Mouse (Mus musculus) T-helper 1 cell (primary cell): Measurements from ENCODE around the gene Cox6b2.

Experiments
- in situ Hi-C: fragments of 300-600 bp; cut with MboI, MseI; formaldehyde crosslinking; loops from one replicate; pipeline ENCODE4 v1.15.1; 2025; ENCODE audit warnings: high pct_unique_total_duplicates

The Cox6b2 gene

DNA sequence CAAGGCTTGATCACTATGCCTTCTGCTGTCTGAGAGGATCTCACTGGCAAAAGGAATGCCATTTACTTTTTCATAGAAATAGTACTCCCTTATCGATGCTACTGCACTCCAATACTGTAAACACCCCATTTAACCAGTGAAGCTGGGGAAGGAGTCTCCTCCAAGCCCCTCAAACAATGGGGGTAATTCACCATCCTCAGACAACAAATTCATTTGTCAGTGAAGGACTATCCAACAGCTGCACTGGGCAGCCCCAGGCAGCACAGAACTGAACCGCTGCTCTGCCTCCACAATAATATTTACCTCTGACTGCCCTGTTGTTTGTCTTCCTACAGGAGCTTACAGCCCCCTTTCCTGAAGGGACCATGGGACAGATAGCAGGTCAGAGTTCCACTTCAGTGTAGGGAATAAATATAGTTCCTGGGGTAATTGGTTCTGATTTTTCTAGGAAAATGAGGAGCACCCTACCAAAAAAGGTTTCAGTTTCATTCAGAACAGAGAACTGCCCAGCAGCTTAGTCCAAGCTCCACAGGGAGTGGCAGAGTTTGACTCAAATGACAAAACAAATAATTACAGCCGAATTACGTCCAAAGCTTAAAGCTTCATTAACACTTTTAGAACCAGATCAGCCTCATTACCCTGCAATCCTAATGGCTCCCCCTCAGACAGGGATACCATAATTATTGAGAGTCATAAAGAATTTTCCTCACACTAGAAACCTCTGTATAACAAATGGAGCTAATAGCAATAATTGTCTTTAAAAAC is 12.2 kb upstream of the Cox6b2 start:
- in situ Hi-C loops, result no loop called here

DNA sequence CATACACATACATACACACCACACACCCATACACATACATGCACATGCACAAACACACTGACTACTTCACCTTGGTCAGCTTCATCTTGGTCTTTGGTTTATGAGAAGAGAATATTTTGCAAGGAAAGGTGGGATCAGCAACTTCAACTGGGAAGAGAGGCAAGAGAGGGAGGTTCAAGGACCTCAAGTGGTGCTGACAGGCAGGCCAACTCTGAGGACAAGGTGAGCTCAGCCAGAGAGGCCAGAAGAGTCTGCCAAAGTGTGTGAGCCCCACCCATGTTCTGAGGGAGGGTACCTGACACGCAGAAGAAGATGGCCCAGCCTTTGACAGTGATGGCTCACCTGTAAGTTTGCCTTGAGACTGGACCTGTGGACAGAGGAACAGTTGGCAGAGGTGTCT is 6.8 kb upstream of the Cox6b2 start:
- in situ Hi-C loops, result no loop called here

DNA sequence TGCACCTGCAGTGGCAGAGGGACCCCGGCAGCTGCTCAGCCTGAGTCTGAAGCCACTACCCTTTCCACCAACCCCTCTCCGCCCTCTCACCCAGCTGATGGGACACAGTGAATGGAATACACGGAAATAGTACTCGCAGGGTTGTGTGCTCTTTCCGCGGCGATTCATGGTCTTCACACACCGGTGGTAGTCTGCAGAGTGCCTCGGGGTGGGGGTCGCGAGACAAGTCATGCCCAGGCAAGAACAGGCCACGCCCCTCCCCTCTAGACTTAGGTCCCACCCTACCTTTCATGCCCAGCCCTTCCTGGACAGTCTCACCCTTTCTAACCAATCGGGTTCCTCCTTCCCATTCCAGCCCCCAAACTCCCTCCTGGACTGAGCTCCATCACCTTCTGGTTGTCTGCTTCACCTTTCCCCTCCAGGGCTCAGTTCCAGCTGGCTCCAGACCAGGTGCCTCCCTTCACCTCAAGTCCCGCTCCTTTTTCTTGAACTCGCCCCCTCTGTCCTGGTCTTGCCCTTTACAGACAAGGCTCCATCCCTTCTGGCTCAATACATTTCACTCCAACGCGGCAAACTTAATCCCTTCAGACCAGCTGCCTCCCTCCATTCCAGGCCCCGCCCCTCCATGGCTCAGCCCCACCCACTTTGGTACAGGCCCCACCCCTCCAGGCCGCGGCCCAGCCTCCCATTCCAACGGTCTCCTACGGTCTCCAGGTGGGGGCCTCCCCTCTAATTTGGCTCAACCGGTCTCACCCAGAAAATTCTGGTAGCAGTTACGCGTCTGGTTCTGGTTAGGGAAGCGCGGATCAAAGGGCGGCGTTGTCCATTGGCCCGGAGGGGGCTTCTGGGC is 698 bp downstream of the Cox6b2 start:
- in situ Hi-C loops, result no loop called here

GRCm38 (mm10) chr7:4749169-4749568 is 3.7 kb downstream of the Cox6b2 start:
- in situ Hi-C loops, result no loop called here

GRCm38 (mm10) chr7:4748321-4748720 is 4.6 kb downstream of the Cox6b2 start:
- in situ Hi-C loops, result no loop called here

DNA sequence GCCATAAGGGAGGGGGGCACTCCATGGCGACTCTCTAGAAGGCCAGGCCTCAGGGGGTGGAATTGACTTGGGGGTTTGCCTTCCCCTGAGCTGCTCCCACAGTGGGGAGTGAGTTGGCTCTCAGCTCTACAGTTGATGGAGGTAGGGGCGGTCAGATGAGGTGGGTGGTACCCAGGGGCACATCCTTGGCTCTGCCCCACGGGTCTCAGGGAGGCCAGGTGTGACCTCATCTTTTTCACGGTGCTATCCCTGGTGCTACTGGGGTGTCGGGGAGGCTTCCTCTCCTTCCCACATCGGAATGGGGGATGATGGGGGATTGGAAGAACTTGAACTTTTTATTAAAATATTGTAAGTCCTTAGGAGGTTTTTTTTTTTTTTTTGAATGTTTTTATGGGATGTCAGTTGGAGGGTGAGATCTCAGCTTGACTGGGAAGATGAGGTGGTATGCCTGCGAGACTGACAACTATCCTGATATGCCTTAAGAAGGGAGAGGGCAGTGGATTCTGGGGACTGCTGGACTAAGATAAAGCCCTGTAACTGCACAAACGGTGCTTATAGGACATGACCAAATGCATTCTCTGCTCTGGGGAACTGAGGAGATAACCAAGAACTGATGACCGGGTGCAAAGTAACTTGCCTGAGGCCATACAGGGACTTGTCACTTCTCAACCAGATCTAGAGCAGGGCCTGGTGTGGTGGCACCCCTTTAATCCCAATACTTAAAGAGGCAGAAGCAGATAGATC is 5.6 kb downstream of the Cox6b2 start:
- in situ Hi-C loops, result no loop called here

DNA sequence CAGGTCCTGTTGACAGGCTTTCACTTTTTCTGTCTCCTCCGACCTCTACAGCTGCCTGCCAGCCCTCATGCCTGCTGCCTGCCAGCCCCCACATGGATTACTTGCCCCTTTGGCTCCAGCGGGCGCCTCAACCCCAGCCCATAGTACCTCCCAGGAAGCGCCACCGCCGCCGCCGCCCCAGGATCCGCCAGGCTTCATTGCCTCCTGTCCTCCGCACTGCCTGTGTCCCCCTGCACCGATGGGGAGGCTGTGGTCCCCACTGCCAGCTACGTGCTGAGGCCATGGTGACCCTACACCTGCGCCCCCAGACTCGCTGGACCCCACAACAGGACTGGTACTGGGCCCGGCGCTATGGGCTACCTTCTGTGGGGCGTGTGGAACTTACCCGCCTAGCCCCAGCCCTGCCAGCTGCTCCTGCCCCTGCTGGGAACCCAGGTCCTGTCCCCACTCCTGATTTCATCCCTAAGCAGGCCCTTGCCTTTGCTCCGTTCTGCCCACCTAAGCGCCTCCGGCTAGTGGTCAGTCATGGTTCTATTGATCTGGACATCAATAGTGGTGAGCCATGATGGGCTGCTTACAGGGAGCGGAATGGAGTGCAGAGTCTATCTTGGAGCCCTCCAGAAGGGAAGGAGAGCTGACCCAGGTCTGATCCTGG is 6.4 kb downstream of the Cox6b2 start:
- in situ Hi-C loops, result no loop called here

DNA sequence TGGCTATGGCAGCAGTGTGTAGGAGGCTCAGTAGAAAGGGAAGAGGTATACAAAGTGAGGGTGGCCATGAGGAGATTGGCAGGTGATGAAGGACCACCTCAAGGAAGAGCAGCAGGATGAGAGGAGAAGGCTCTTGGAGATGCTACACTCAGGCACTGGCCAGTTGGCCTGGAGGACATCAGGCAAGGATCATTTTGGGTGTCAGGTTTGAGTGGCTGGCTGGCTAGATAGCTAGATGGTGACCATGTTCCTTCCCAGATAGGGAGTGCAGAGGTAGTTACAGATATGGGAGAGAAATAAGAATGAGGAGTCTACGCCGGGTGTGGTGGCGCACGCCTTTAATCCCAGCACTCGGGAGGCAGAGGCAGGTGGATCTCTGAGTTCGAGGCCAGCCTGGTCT is 8.0 kb downstream of the Cox6b2 start:
- in situ Hi-C loops, result loop anchor here (5.0 kb wide), 1 partner anchor 42 kb away; the partner anchor contains the start of gene Tmem238

DNA sequence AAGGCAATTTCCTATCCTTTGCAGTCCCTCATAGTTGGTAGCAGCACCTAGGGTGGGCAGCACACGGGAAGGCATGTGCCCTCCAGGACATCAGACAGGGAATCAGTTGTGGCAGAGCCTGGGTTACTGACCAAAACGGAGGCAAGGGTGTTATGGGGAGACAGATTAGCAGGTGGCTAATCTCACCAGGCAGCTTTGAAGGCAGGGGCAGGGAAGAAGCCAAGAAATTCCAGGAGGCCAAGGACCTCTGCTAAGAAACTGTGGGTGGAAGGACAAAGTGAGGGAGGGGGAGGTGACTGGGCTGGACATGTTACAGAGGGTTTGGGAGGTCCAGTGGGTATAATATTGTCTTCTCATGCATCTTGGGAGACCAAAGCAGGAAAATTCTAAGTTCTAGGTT is 9.5 kb downstream of the Cox6b2 start:
- in situ Hi-C loops, result loop anchor here (5.0 kb wide), 1 partner anchor 44 kb away; the partner anchor contains the start of gene Tmem238

DNA sequence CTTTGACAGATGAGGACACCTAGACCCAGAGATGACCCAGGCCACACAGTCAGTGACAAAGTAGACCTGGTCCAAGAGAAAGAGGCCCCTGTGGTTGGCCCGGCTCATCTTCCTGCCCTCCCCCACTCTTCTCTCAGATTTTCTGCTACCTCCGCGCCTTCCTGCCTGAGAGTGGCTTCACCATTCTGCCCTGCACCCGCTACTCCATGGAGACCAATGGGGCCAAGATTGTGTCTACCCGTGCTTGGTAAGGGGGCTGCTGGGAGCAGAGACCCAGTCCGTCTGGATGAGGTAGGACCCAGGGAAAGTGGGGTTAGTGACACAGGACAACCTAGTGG is 10.4 kb downstream of the Cox6b2 start:
- in situ Hi-C loops, result loop anchor here (5.0 kb wide), 1 partner anchor 45 kb away; the partner anchor contains the start of gene Tmem238

DNA sequence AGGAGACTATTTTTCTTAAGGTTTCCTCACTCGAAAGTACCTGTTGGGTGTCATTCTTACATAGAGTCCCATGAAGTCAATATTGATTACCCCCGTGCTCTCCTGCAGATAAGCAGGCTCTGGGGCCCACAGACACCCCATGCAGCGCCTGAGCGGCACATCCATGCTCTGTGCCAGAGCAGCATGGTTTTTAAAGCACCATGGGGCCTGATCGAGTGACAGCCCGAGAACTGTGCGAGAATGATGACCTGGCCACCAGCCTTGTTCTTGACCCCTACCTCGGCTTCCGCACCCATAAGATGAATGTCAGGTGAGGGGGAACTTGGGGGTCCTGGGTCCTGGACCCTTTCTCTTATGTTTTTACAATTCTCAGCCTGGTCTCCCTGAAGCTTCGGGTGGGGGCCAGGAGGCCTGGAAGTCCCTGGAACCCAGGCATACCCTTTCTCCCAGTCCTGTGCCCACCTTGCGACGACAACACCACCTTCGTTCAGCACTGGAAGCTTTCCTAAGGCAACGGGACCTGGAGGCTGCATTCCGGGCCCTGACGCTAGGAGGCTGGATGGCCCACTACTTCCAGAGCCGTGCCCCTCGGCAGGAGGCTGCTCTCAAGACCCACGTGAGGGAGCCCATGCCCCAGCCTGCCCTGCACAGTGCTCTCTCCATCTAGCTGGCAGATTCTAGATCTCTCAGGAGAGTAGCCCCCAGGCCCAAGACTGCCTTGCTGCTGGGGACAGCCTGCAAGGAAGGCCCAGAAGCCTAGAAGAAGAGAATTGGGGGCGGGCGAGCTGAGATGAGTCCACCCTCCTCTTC is 11.0 kb downstream of the Cox6b2 start:
- in situ Hi-C loops, result loop anchor here (5.0 kb wide), 1 partner anchor 45 kb away; the partner anchor contains the start of gene Tmem238

GRCm38 (mm10) chr7:4741151-4741550 is 11.7 kb downstream of the Cox6b2 start:
- in situ Hi-C loops, result loop anchor here (5.0 kb wide), 1 partner anchor 46 kb away; the partner anchor contains the start of gene Tmem238

DNA sequence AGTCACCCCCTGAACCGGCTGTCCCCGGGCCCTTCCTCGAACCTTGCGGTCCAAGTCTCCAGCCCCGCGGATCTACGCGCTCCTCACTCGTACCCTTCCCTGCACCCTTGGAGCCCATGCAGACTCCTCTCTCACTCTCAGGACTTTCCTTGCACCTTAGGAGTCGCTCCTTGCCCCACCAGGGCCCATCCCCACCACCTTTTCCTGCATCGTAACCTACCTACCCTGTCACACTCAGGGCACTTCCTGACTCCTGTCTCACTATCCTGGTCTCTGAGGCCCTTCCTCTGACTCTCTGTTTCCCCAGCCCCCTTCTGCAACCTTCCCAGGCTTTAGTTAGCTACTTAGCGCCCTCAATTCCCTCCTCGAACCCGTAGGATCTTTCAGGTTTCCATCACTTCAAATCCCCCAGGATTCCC is 12.6 kb downstream of the Cox6b2 start:
- in situ Hi-C loops, result loop anchor here (5.0 kb wide), 1 partner anchor 47 kb away; the partner anchor contains the start of gene Tmem238

- in situ Hi-C loops, result loop anchor here (5.0 kb wide), 1 partner anchor 48 kb away; the partner anchor contains the start of gene Tmem238
Observed at GRCm38 (mm10) chr7:4739544-4740275, 13.2 kb downstream of the Cox6b2 start, which contains the start of gene Kmt5c. TSS of gene Kmt5c (plus strand) at chr7:4740115.

DNA sequence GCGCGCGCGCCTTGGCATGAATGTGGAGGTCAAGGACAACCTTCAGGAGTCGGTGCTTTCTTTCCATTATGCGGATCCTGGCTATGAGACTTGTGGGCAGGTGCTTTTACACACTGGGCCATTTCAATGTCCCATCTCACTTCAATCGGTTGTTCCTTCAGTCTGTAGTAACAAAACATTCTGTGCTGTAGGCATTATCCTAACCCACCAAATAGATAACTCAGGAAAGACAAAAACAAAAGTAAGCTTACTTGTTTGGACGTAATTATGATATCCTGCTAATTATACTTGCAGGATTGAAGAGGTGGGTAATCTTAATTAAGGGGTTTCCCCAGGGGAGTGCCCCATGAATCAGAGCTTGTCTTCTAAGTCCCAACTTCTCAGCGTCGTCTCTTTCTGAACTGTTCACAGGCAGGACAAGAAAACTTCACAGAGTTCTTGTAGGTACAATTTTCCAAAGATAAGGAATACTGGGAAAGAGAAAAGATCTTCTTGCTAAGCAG is 13.8 kb downstream of the Cox6b2 start:
- in situ Hi-C loops, result no loop called here

GRCm38 (mm10) chr7:4732968-4733392 is 19.9 kb downstream of the Cox6b2 start:
- in situ Hi-C loops, result no loop called here

DNA sequence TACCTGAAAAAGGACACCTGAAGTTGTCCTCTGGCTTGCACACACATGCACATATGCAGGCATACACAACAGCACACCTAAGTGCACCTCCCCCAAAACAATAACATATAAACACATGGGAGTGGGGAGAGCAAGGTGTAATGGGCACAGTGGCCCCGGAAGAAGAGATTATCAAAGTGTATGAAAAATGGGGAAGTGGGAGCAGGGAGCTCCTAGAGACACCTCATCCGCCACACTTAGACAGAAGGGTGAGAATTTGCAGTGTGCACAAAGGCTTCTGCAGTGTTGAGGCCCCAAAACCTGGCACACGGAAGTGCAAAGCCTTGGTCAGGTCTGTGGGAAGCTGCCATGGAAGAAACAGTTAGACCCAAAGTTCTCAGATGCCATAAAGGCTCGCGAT is 21.8 kb downstream of the Cox6b2 start:
- in situ Hi-C loops, result no loop called here

DNA sequence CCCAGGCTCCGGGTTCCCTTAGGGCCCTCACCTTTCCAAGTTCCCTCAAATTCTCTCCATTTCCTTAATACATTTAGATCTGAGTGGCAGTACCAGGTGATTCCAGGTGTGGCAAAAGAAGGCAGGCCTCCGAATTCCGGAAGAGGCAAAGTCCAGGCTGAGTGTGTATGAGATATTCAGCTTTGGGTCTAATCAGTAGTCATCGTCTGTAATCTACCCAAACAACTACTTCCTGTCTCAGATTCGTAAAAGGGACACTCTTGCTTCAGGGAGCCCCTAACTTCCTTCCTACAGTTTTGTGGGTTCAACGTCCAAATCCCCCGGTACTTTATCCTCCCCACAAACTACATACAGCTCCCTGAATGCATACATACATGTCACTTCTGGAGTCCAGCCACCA is 27.7 kb downstream of the Cox6b2 start, which contains the start of gene Tmem150b:
TSS of gene Tmem150b (minus strand) at position 81 of the 400 bp plus-strand sequence.
- in situ Hi-C loops, result no loop called here

GRCm38 (mm10) chr7:4724359-4724758 is 28.5 kb downstream of the Cox6b2 start:
- in situ Hi-C loops, result no loop called here
